Mouse (Mus musculus): ENCODE data around the gene Nxpe4. TPM values are rescaled to one million over a fixed set of nuclear protein-coding genes. Genes with fewer than 3 reads are reported as not detected.

Nxpe4 gene
- total and polyA plus RNA-seq, 3 experiments = 2.0 to 9.6 (median 4.8) TPM

- Histone ChIP-seq H3K9ac (ENCODE audit: insufficient read depth, low read depth) (no peak overlapping the region), H3K79me2 (replicated peaks; ENCODE audit: control insufficient read depth, extremely low read depth, insufficient read depth, poor library complexity, severe bottlenecking) (no peaks in the 10 kb centered on the region), H3K27ac (ENCODE audit: insufficient read depth, low read depth) (no peak overlapping the region), H3K4me1 (ENCODE audit: control insufficient read depth in 1 of 2, insufficient read depth in 2 of 2) (no peaks in the 10 kb centered on the region), H3K36me3 (replicated peaks in 1 of 2; ENCODE audit: control insufficient read depth in 1 of 2, insufficient read depth in 1 of 2, low read length in 1 of 2) (no peaks in the 10 kb centered on the region), H3K27me3 (replicated peaks) (no peaks in the 10 kb centered on the region), H3K9me3 (replicated peaks; ENCODE audit: low read length) (no peaks in the 10 kb centered on the region), H3K4me3 (replicated peaks in 1 of 3; ENCODE audit: low read depth in 2 of 3, low read length in 2 of 3, poor library complexity in 1 of 3) (no peak overlapping the region), H3K4me2 (ENCODE audit: insufficient read depth, low read depth, poor library complexity, severe bottlenecking) (no peak overlapping the region)
- dilution Hi-C loops (cut with MboI; ENCODE audit: extremely low pct_ligation_motif_present, extremely low pct_unique_long_range_greater_than_20kb, low sequenced_read_pairs) = no loop called here
- no peak for TF ChIP-seq JUN (IDR thresholded peaks at IDR 0.05; ENCODE audit: insufficient read depth, low read depth, low read length)
- no peak for TF ChIP-seq ZKSCAN1 (IDR thresholded peaks at IDR 0.05; ENCODE audit: borderline replicate concordance, low read depth, low read length)
- no peak for TF ChIP-seq ETS1 (conservative IDR thresholded peaks at IDR 0.05; ENCODE audit: low read depth, low read length)
- no peak for TF ChIP-seq SIN3A (IDR thresholded peaks at IDR 0.05; ENCODE audit: low read length)
- no peak for TF ChIP-seq MEF2A (IDR thresholded peaks at IDR 0.05; ENCODE audit: borderline replicate concordance, low read depth, low read length)
- TF ChIP-seq E2F4 (IDR thresholded peaks at IDR 0.05; ENCODE audit: insufficient replicate concordance, low read depth, low read length) = no peak
- no peak for TF ChIP-seq POLR2AphosphoS2 (IDR thresholded peaks at IDR 0.05; ENCODE audit: low read depth, low read length)
- no peak for TF ChIP-seq MXI1 (IDR thresholded peaks at IDR 0.05; ENCODE audit: low read depth, low read length)
- TF ChIP-seq NRF1 (IDR thresholded peaks at IDR 0.05; ENCODE audit: low read depth, low read length) = no peak
- no peak for TF ChIP-seq MAX (IDR thresholded peaks at IDR 0.05; ENCODE audit: low read length)
- TF ChIP-seq USF1 (IDR thresholded peaks at IDR 0.05; ENCODE audit: low read depth, low read length) = no peak
- TF ChIP-seq RAD21 (IDR thresholded peaks at IDR 0.05; ENCODE audit: low read depth, low read length) = no peak
- TF ChIP-seq MYC (IDR thresholded peaks at IDR 0.05; ENCODE audit: low read depth, low read length) = no peak
- TF ChIP-seq POLR2A (IDR thresholded peaks at IDR 0.05; ENCODE audit: low read depth, low read length) = no peak
- TF ChIP-seq JUND (conservative IDR thresholded peaks at IDR 0.05; ENCODE audit: low read depth, low read length) = no peak
- TF ChIP-seq TBP (conservative IDR thresholded peaks at IDR 0.05; ENCODE audit: low read depth, low read length) = no peak
- TF ChIP-seq MAZ (IDR thresholded peaks at IDR 0.05; ENCODE audit: low read depth, low read length) = no peak
- TF ChIP-seq CHD2 (IDR thresholded peaks at IDR 0.05; ENCODE audit: low read length) = no peak
- no peak for TF ChIP-seq NELFE (IDR thresholded peaks at IDR 0.05; ENCODE audit: low read depth, low read length)
- DNase-seq (ENCODE audit: extremely low read depth) = peak; percentile 17
- in situ Hi-C loops (cut with MboI; ENCODE audit: low pct_ligation_motif_present, low pct_unique_long_range_greater_than_20kb, low sequenced_read_pairs) = no loop called here
These were observed 77.6 kb downstream of the Nxpe4 start for GRCm38 (mm10) chr9:48239461-48239860.

DNA sequence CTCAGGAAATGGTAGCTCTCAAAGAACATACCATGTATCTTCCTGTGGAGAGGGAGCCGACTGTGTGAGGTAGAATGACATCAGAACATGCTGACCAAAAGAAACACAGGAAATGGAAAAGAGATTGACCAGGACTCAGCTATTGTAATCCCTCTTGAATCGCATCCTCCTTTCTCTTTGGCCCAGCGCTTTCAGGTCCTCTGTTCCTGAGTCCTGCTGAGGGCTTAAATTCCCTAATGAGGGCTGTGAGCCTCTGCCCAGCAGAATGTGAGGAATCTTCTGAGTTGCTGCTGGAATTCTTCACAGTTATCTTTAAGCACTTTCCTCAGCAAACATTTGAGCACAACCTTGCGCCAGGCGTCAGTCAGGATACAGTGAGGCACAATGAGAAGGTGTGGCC lies 78.6 kb downstream of the Nxpe4 start:
- Histone ChIP-seq H3K79me2 (replicated peaks; ENCODE audit: control insufficient read depth, extremely low read depth, insufficient read depth, poor library complexity, severe bottlenecking) (no peaks in the 10 kb centered on the region), H3K9me3 (replicated peaks; ENCODE audit: low read length) (no peaks in the 10 kb centered on the region), H3K9ac (ENCODE audit: insufficient read depth, low read depth) (no peak overlapping the region), H3K4me2 (ENCODE audit: insufficient read depth, low read depth, poor library complexity, severe bottlenecking) (no peak overlapping the region), H3K27ac (ENCODE audit: insufficient read depth, low read depth) (no peak overlapping the region), H3K36me3 (replicated peaks in 1 of 2; ENCODE audit: control insufficient read depth in 1 of 2, insufficient read depth in 1 of 2, low read length in 1 of 2) (no peaks in the 10 kb centered on the region), H3K4me3 (replicated peaks in 1 of 3; ENCODE audit: low read depth in 2 of 3, low read length in 2 of 3, poor library complexity in 1 of 3) (no peak overlapping the region), H3K4me1 (ENCODE audit: control insufficient read depth in 1 of 2, insufficient read depth in 2 of 2) (no peaks in the 10 kb centered on the region), H3K27me3 (replicated peaks) (no peaks in the 10 kb centered on the region)
- DNase-seq (ENCODE audit: extremely low read depth) = no peak
- in situ Hi-C loops (cut with MboI; ENCODE audit: low pct_ligation_motif_present, low pct_unique_long_range_greater_than_20kb, low sequenced_read_pairs) (no loop called here), dilution Hi-C loops (cut with MboI; ENCODE audit: extremely low pct_ligation_motif_present, extremely low pct_unique_long_range_greater_than_20kb, low sequenced_read_pairs) (no loop called here)
- TF ChIP-seq SIN3A (IDR thresholded peaks at IDR 0.05; ENCODE audit: low read length) (no peak), IRF4 (IDR thresholded peaks at IDR 0.05; ENCODE audit: low read depth, low read length) (no peak), HCFC1 (IDR thresholded peaks at IDR 0.05; ENCODE audit: low read depth, low read length) (no peak), MAX (IDR thresholded peaks at IDR 0.05; ENCODE audit: low read length) (no peak), ELF1 (IDR thresholded peaks at IDR 0.05; ENCODE audit: low read depth, low read length) (no peak), CHD1 (IDR thresholded peaks at IDR 0.05; ENCODE audit: low read depth, low read length) (no peak), JUN (IDR thresholded peaks at IDR 0.05; ENCODE audit: insufficient read depth, low read depth, low read length) (no peak), ZC3H11A (IDR thresholded peaks at IDR 0.05; ENCODE audit: low read depth, low read length) (no peak)

All from CH12.LX (cell line).